Mouse (Mus musculus) limb, embryonic 14.5 days (tissue): ENCODE measurements at regions not wholly inside any gene's neighbourhood (a gene's known extent, or its start where the extent isn't known, plus 50 kb on each side); places are given as distances from the start of the nearest gene placed in this dataset.

Source experiments
- ATAC-seq: fragments of 200-750 bp; cut with Nextera tagmentation; 2 replicates; pipeline ENCODE4 v1.8.0; 2017; ENCODE audit warnings: low read depth, moderate number of reproducible peaks, moderate TSS enrichment; ENCODE audit not compliant: low FRiP score
- DNase-seq: peaks from one replicate; pipeline ENCODE4 v3.0.0-alpha.2; 2015; ENCODE audit warnings: low spot score
- H3K27ac ChIP-seq: fragments of 300-500 bp; sonication (generic); replicated peaks from 2 replicates; pipeline ENCODE4 v1.5.1; 2014; ENCODE audit warnings: low read depth, mild to moderate bottlenecking, low read length, moderate library complexity, mixed read lengths
- H3K27me3 ChIP-seq: fragments of 300-500 bp; sonication (generic); 2 replicates; pipeline ENCODE4 v1.6.1; 2014; ENCODE audit warnings: low read length, mixed read lengths; ENCODE audit not compliant: control insufficient read depth, insufficient read depth
- H3K36me3 ChIP-seq: fragments of 300-500 bp; sonication (generic); 2 replicates; pipeline ENCODE4 v1.6.1; 2014; ENCODE audit warnings: mild to moderate bottlenecking, low read length, moderate library complexity, mixed read lengths; ENCODE audit not compliant: control insufficient read depth, insufficient read depth
- H3K4me1 ChIP-seq: fragments of 300-500 bp; sonication (generic); 2 replicates; pipeline ENCODE4 v1.6.1; 2014; ENCODE audit warnings: antibody characterized with exemption, low read length, mixed read lengths; ENCODE audit not compliant: control insufficient read depth, insufficient read depth
- H3K4me2 ChIP-seq: fragments of 300-500 bp; sonication (generic); replicated peaks from 2 replicates; pipeline ENCODE4 v1.6.1; 2014; ENCODE audit warnings: low read depth, mild to moderate bottlenecking, low read length, moderate library complexity; ENCODE audit not compliant: severe bottlenecking
- H3K4me3 ChIP-seq: fragments of 300-500 bp; sonication (generic); replicated peaks from 2 replicates; pipeline ENCODE4 v1.5.1; 2014; ENCODE audit warnings: low read length
- H3K9ac ChIP-seq: fragments of 300-500 bp; sonication (generic); 2 replicates; pipeline ENCODE4 v1.6.1; 2014; ENCODE audit warnings: mild to moderate bottlenecking, low read depth, low read length, moderate library complexity; ENCODE audit not compliant: severe bottlenecking
- H3K9me3 ChIP-seq: fragments of 300-500 bp; sonication (generic); 2 replicates; pipeline ENCODE4 v1.6.1; 2016; ENCODE audit warnings: low read length; ENCODE audit not compliant: control insufficient read depth
- POLR2A ChIP-seq: fragments of 200-500 bp; IDR thresholded peaks from 2 replicates; pipeline ENCODE4 v1.8.0; 2012; ENCODE audit warnings: inconsistent platforms, mild to moderate bottlenecking, moderate library complexity, borderline replicate concordance; ENCODE audit not compliant: insufficient read depth, insufficient read length; ENCODE audit errors: extremely low read depth
- WGBS: fragments of 180-500 bp; shearing (Covaris S2); extraction: QIAGEN DNeasy Blood & Tissue Kit; methylation state at CpG from one replicate; pipeline ENCODE4 v1.1.7; 2014; 5-methylcytosine and 5-hydroxymethylcytosine counted together

- H3K27ac ChIP-seq: no peak overlapping the region
- H3K9ac ChIP-seq: no peak overlapping the region
- H3K4me1 ChIP-seq: no peaks in the 10 kb centered on the region
- H3K27me3 ChIP-seq: no peaks in the 10 kb centered on the region
- H3K4me3 ChIP-seq: no peak overlapping the region
- no peaks in the 10 kb centered on the region for H3K9me3 ChIP-seq
- 40% methylated on average over 2 of the region's 2 CpGs for WGBS
- no peaks in the 10 kb centered on the region for H3K36me3 ChIP-seq
- DNase-seq: no peak
- no peak overlapping the region for H3K4me2 ChIP-seq
- no peak for ATAC-seq
- no peak for TF ChIP-seq POLR2A
These were observed 93.8 kb upstream of the Unc5b start for GRCm38 (mm10) chr10:60925198-60925597.

GRCm38 (mm10) chr10:60923806-60924205, 92.4 kb upstream of the Unc5b start:
- DNase-seq: no peak
- WGBS: 71% methylated on average over 11 of the region's 11 CpGs

GRCm38 (mm10) chr10:60920621-60921020, 89.2 kb upstream of the Unc5b start:
- WGBS: 95% methylated on average over 1 of the region's 1 CpGs
- Histone ChIP-seq H3K9me3 (no peaks in the 10 kb centered on the region), H3K4me1 (no peaks in the 10 kb centered on the region), H3K9ac (no peak overlapping the region), H3K4me3 (no peak overlapping the region), H3K27ac (no peak overlapping the region), H3K27me3 (no peaks in the 10 kb centered on the region), H3K36me3 (no peaks in the 10 kb centered on the region), H3K4me2 (no peak overlapping the region)
- DNase-seq (no peak), ATAC-seq (no peak)
- TF ChIP-seq POLR2A: no peak

More at GRCm38 (mm10) chr10:60923806-60924205, 92.4 kb upstream of the Unc5b start:
- no peaks in the 10 kb centered on the region for H3K9me3 ChIP-seq
- no peak overlapping the region for H3K27ac ChIP-seq
- no peak for TF ChIP-seq POLR2A
- H3K36me3 ChIP-seq: no peaks in the 10 kb centered on the region
- no peaks in the 10 kb centered on the region for H3K4me1 ChIP-seq
- H3K9ac ChIP-seq: no peak overlapping the region
- ATAC-seq: no peak
- H3K27me3 ChIP-seq: no peaks in the 10 kb centered on the region
- H3K4me2 ChIP-seq: no peak overlapping the region
- no peak overlapping the region for H3K4me3 ChIP-seq

- H3K36me3 ChIP-seq: no peaks in the 10 kb centered on the region
- H3K9me3 ChIP-seq: no peaks in the 10 kb centered on the region
- no peak overlapping the region for H3K9ac ChIP-seq
- no peaks in the 10 kb centered on the region for H3K27me3 ChIP-seq
- H3K4me2 ChIP-seq: no peak overlapping the region
- no peak for TF ChIP-seq POLR2A
- no peaks in the 10 kb centered on the region for H3K4me1 ChIP-seq
- no peak overlapping the region for H3K4me3 ChIP-seq
- DNase-seq (no peak), ATAC-seq (no peak)
- H3K27ac ChIP-seq: no peak overlapping the region
- WGBS: 32% methylated on average over 8 of the region's 8 CpGs
These were observed 86.6 kb upstream of the Unc5b start for GRCm38 (mm10) chr10:60918020-60918419.

GRCm38 (mm10) chr10:60914391-60914790, 83.0 kb upstream of the Unc5b start:
- DNase-seq (peak; percentile 71), ATAC-seq (no peak)
- Histone ChIP-seq H3K9ac (no peak overlapping the region), H3K9me3 (no peaks in the 10 kb centered on the region), H3K4me2 (no peak overlapping the region), H3K36me3 (no peaks in the 10 kb centered on the region), H3K4me3 (no peak overlapping the region), H3K4me1 (no peaks in the 10 kb centered on the region), H3K27ac (no peak overlapping the region), H3K27me3 (no peaks in the 10 kb centered on the region)
- no peak for TF ChIP-seq POLR2A
- WGBS: 22% methylated on average over 7 of the region's 7 CpGs

- DNase-seq: no peak
- WGBS: 84% methylated on average over 11 of the region's 11 CpGs
- Histone ChIP-seq H3K27me3 (no peaks in the 10 kb centered on the region), H3K4me3 (no peak overlapping the region), H3K4me1 (no peaks in the 10 kb centered on the region), H3K9me3 (no peaks in the 10 kb centered on the region), H3K9ac (no peak overlapping the region), H3K36me3 (no peaks in the 10 kb centered on the region), H3K27ac (no peak overlapping the region), H3K4me2 (no peak overlapping the region)
- TF ChIP-seq POLR2A: no peak
- ATAC-seq: no peak
These were observed 82.1 kb upstream of the Unc5b start for GRCm38 (mm10) chr10:60913456-60913900.
